Mouse (Mus musculus) CH12.LX (cell line): ENCODE measurements around the gene Cfap52. TPM values are rescaled to one million over a fixed set of nuclear protein-coding genes. Genes with fewer than 3 reads are reported as not detected.

Source experiments
- DNase-seq: peaks from one replicate; pipeline ENCODE4 v3.0.0-alpha.2; 2013; ENCODE audit errors: extremely low read depth
- H3K27ac ChIP-seq: 2 replicates; pipeline ENCODE4 v1.5.1; 2012; ENCODE audit warnings: low read depth, mild to moderate bottlenecking, control low read depth, moderate library complexity; ENCODE audit not compliant: insufficient read depth
- H3K27me3 ChIP-seq: replicated peaks from 2 replicates; pipeline ENCODE3; 2012; ENCODE audit warnings: inconsistent platforms
- H3K36me3 ChIP-seq, 2 experiments: replicated peaks in 1 of 2; 2 replicates each; pipeline versions ENCODE3 to v1.6.1; 2012; ENCODE audit warnings: inconsistent platforms in 1 of 2, low read length in 1 of 2, mild to moderate bottlenecking in 1 of 2, mixed read lengths in 1 of 2, moderate library complexity in 1 of 2; ENCODE audit not compliant: control insufficient read depth in 1 of 2, insufficient read depth in 1 of 2
- H3K4me1 ChIP-seq, 2 experiments: 2 replicates each; pipeline ENCODE4 v1.6.1; 2012; ENCODE audit warnings: inconsistent platforms in 1 of 2, moderate library complexity in 1 of 2; ENCODE audit not compliant: insufficient read depth in 2 of 2, control insufficient read depth in 1 of 2
- H3K4me2 ChIP-seq: 2 replicates; pipeline ENCODE4 v1.6.1; 2012; ENCODE audit warnings: low read depth, mild to moderate bottlenecking, control low read depth; ENCODE audit not compliant: poor library complexity, insufficient read depth, severe bottlenecking
- H3K4me3 ChIP-seq, 3 experiments: fragments of 150-350 bp in 1 of 3; sonication (generic) in 1 of 3; replicated peaks in 1 of 3; 2 replicates each; pipeline versions ENCODE3 to v1.5.1; 2011 to 2012; ENCODE audit warnings: low read depth in 2 of 3, low read length in 2 of 3, mild to moderate bottlenecking in 2 of 3, moderate library complexity in 2 of 3, control low read depth in 1 of 3, improper control_type of control experiment in 1 of 3, inconsistent platforms in 1 of 3, mixed read lengths in 1 of 3; ENCODE audit not compliant: poor library complexity in 1 of 3
- H3K79me2 ChIP-seq: replicated peaks from 2 replicates; pipeline ENCODE4 v1.6.1; 2012; ENCODE audit warnings: mild to moderate bottlenecking, moderate library complexity; ENCODE audit not compliant: control insufficient read depth, poor library complexity, insufficient read depth, severe bottlenecking; ENCODE audit errors: extremely low read depth
- H3K9ac ChIP-seq: 2 replicates; pipeline ENCODE4 v1.6.1; 2012; ENCODE audit warnings: low read depth, mild to moderate bottlenecking, control low read depth, moderate library complexity; ENCODE audit not compliant: insufficient read depth
- H3K9me3 ChIP-seq: replicated peaks from 2 replicates; pipeline ENCODE3; 2012; ENCODE audit warnings: low read length, inconsistent platforms, mixed read lengths
- BHLHE40 ChIP-seq: IDR thresholded peaks from 2 replicates; pipeline ENCODE4 v1.6.1; 2011; ENCODE audit warnings: mild to moderate bottlenecking, low read depth, low read length, improper control_type of control experiment
- CHD1 ChIP-seq: IDR thresholded peaks from 2 replicates; pipeline ENCODE4 v1.6.1; 2012; ENCODE audit warnings: low read depth, low read length, improper control_type of control experiment, inconsistent platforms
- CHD2 ChIP-seq: IDR thresholded peaks from 2 replicates; pipeline ENCODE4 v1.6.1; 2011; ENCODE audit warnings: low read length, improper control_type of control experiment
- CTCF ChIP-seq, 2 experiments: IDR thresholded peaks in 1 of 2; conservative IDR thresholded peaks in 1 of 2; 2 replicates each; pipeline ENCODE4 v1.5.1; 2011 to 2012; ENCODE audit warnings: low read depth in 2 of 2, low read length in 2 of 2, improper control_type of control experiment in 1 of 2, inconsistent platforms in 1 of 2, mild to moderate bottlenecking in 1 of 2, moderate library complexity in 1 of 2
- ELF1 ChIP-seq: IDR thresholded peaks from 2 replicates; pipeline ENCODE4 v1.6.1; 2014; ENCODE audit warnings: low read depth, mild to moderate bottlenecking, inconsistent platforms, low read length, improper control_type of control experiment
- ETS1 ChIP-seq: conservative IDR thresholded peaks from 2 replicates; pipeline ENCODE4 v1.6.1; 2012; ENCODE audit warnings: low read depth, mild to moderate bottlenecking, inconsistent platforms, low read length, improper control_type of control experiment, moderate library complexity
- GABPA ChIP-seq: IDR thresholded peaks from 2 replicates; pipeline ENCODE4 v1.6.1; 2012; ENCODE audit warnings: low read depth, low read length, improper control_type of control experiment, inconsistent platforms; ENCODE audit not compliant: insufficient replicate concordance
- HCFC1 ChIP-seq: IDR thresholded peaks from 2 replicates; pipeline ENCODE4 v1.6.1; 2012; ENCODE audit warnings: low read depth, mild to moderate bottlenecking, inconsistent platforms, low read length, improper control_type of control experiment
- JUN ChIP-seq: IDR thresholded peaks from 2 replicates; pipeline ENCODE4 v1.6.1; 2011; ENCODE audit warnings: low read depth, mild to moderate bottlenecking, low read length, improper control_type of control experiment, moderate library complexity; ENCODE audit not compliant: insufficient read depth
- JUND ChIP-seq: conservative IDR thresholded peaks from 2 replicates; pipeline ENCODE4 v1.6.1; 2011; ENCODE audit warnings: low read depth, low read length, improper control_type of control experiment
- MYC ChIP-seq: IDR thresholded peaks from 2 replicates; pipeline ENCODE4 v1.6.1; 2011; ENCODE audit warnings: low read depth, mild to moderate bottlenecking, improper control_type of control experiment, low read length
- NELFE ChIP-seq: IDR thresholded peaks from 2 replicates; pipeline ENCODE4 v1.6.1; 2011; ENCODE audit warnings: low read depth, low read length, improper control_type of control experiment
- PAX5 ChIP-seq: IDR thresholded peaks from 2 replicates; pipeline ENCODE4 v1.6.1; 2012; ENCODE audit warnings: low read length, inconsistent platforms, mixed read lengths
- POLR2A ChIP-seq: IDR thresholded peaks from 2 replicates; pipeline ENCODE4 v1.6.1; 2011; ENCODE audit warnings: low read depth, mild to moderate bottlenecking, improper control_type of control experiment, low read length
- POLR2AphosphoS2 ChIP-seq: IDR thresholded peaks from 2 replicates; pipeline ENCODE4 v1.6.1; 2011; ENCODE audit warnings: low read depth, low read length, improper control_type of control experiment
- RAD21 ChIP-seq: IDR thresholded peaks from 2 replicates; pipeline ENCODE4 v1.6.1; 2011; ENCODE audit warnings: low read depth, mild to moderate bottlenecking, low read length, improper control_type of control experiment, moderate library complexity
- TBP ChIP-seq: conservative IDR thresholded peaks from 2 replicates; pipeline ENCODE4 v1.6.1; 2011; ENCODE audit warnings: low read depth, low read length, improper control_type of control experiment
- TCF12 ChIP-seq: IDR thresholded peaks from 2 replicates; pipeline ENCODE4 v1.6.1; 2014; ENCODE audit warnings: low read depth, mild to moderate bottlenecking, inconsistent platforms, low read length, improper control_type of control experiment
- UBTF ChIP-seq: IDR thresholded peaks from 2 replicates; pipeline ENCODE4 v1.6.1; 2012; ENCODE audit warnings: low read depth, mild to moderate bottlenecking, inconsistent platforms, low read length, improper control_type of control experiment, moderate library complexity
- USF1 ChIP-seq: IDR thresholded peaks from 2 replicates; pipeline ENCODE4 v1.6.1; 2014; ENCODE audit warnings: low read depth, mild to moderate bottlenecking, inconsistent platforms, low read length, improper control_type of control experiment
- USF2 ChIP-seq: conservative IDR thresholded peaks from 2 replicates; pipeline ENCODE4 v1.6.1; 2011; ENCODE audit warnings: low read depth, low read length, improper control_type of control experiment
- ZKSCAN1 ChIP-seq: IDR thresholded peaks from 2 replicates; pipeline ENCODE4 v1.6.1; 2012; ENCODE audit warnings: low read depth, inconsistent platforms, low read length, improper control_type of control experiment, borderline replicate concordance
- ZMIZ1 ChIP-seq: IDR thresholded peaks from 2 replicates; pipeline ENCODE4 v1.6.1; 2012; ENCODE audit warnings: low read depth, mild to moderate bottlenecking, inconsistent platforms, low read length, improper control_type of control experiment
- ZNF384 ChIP-seq: IDR thresholded peaks from 2 replicates; pipeline ENCODE4 v1.6.1; 2012; ENCODE audit warnings: low read depth, low read length, improper control_type of control experiment, inconsistent platforms
- dilution Hi-C: fragments of 300-500 bp; cut with MboI; formaldehyde crosslinking; loops from 2 replicates; pipeline ENCODE4 v1.14.3; 2020; ENCODE audit warnings: low sequenced_read_pairs; ENCODE audit not compliant: extremely low pct_unique_long_range_greater_than_20kb, extremely low pct_ligation_motif_present
- in situ Hi-C: fragments of 300-500 bp; cut with MboI; formaldehyde crosslinking; loops from 3 replicates; pipeline ENCODE4 v1.14.3; 2019; ENCODE audit warnings: low sequenced_read_pairs, low pct_ligation_motif_present, low pct_unique_long_range_greater_than_20kb, mixed read lengths
- polyA plus RNA-seq: library from polyadenylated mRNA; unstranded; fragments of >175 nt; gene quantifications from 2 replicates; pipeline ENCODE4 v1.2.1, GENCODE M21; 2012; ENCODE audit warnings: low read depth; ENCODE audit not compliant: insufficient read length
- total RNA-seq, 2 experiments: library from RNA; depleted of rRNA; stranded (reverse); fragments of 300-350 nt in 1 of 2; fragments of >200 nt in 1 of 2; gene quantifications; 2 replicates each; pipeline ENCODE4 v1.2.3; 2012 to 2014

Cfap52 gene
- total and polyA plus RNA-seq, 3 experiments = 0.20 TPM; not detected in 2

DNA sequence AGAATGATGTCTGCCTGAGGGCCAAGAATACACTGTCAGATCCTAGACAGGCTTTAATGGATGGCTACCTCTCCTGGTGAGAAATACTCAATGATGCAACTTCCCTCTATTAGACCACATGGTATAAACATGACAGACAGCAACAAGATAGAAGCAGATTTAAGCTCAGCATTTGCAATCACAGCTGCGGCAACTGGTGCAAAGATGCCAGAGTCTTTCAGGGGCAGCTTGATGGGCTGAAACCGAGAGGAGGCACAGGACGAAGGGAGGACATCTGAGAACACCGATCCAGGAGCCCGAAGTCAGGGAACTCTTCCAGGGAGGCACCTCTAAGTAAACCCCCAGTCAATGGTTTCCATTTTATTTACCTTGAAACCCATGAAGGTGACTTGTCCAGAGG, 11.8 kb downstream of the Cfap52 start:
- Histone ChIP-seq H3K4me1 (no peaks in the 10 kb centered on the region; a peak in 1 of 4 replicates), H3K9ac (no peak overlapping the region), H3K4me3 (no peak overlapping the region), H3K36me3 (no peaks in the 10 kb centered on the region), H3K4me2 (no peak overlapping the region), H3K27ac (no peak overlapping the region), H3K9me3 (peaks cover 3% of the 10 kb centered on the region), H3K79me2 (no peaks in the 10 kb centered on the region), H3K27me3 (peaks cover 7% of the 10 kb centered on the region)
- in situ Hi-C loops = no loop called here
- dilution Hi-C loops = no loop called here
- no peak for DNase-seq
- TF ChIP-seq ZKSCAN1 = no peak
- TF ChIP-seq JUND = no peak
- TF ChIP-seq TCF12 = no peak
- TF ChIP-seq JUN = no peak
- no peak for TF ChIP-seq RAD21
- no peak for TF ChIP-seq NELFE
- TF ChIP-seq HCFC1 = no peak
- TF ChIP-seq CHD1 = no peak
- no peak for TF ChIP-seq ETS1
- TF ChIP-seq ELF1 = no peak
- no peak for TF ChIP-seq CHD2
- TF ChIP-seq USF2 = no peak
- TF ChIP-seq USF1 = no peak
- TF ChIP-seq UBTF = no peak
- TF ChIP-seq POLR2AphosphoS2 = no peak

DNA sequence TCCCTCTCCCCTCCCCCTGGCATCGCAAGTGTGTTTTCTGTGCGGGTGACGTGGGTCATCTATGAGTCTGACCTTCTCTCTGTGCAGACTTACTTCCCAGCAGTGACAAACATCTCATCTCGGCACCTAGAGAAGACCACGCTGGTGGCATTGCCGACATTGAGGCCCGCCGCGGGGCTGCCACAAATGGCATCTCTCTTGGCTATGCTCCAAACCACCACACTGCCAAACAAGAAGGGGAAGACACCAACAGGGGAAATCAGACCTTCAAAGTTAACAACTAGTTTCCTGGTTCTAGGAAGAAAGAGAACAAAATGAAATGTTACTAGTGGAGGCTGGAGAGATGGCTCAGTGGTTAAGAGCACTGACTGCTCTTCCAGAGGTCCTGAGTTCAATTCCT, 16.0 kb downstream of the Cfap52 start:
- no peaks in the 10 kb centered on the region for H3K36me3 ChIP-seq
- no peak overlapping the region for H3K4me2 ChIP-seq
- H3K9ac ChIP-seq = no peak overlapping the region
- H3K4me1 ChIP-seq = no peaks in the 10 kb centered on the region; a peak in 1 of 4 replicates
- no peaks in the 10 kb centered on the region for H3K79me2 ChIP-seq
- H3K9me3 ChIP-seq = peaks cover 3% of the 10 kb centered on the region
- no peak overlapping the region for H3K27ac ChIP-seq
- no peak for DNase-seq
- in situ Hi-C loops = no loop called here
- no peak overlapping the region for H3K4me3 ChIP-seq
- dilution Hi-C loops = no loop called here
- peaks cover 9% of the 10 kb centered on the region for H3K27me3 ChIP-seq
- TF ChIP-seq HCFC1 (no peak), ZNF384 (no peak), USF2 (no peak), CTCF (conservative IDR thresholded peaks at IDR 0.05 in 1 of 2, IDR thresholded peaks at IDR 0.05 in 1 of 2; ENCODE audit: low read depth in 2 of 2, low read length in 2 of 2) (no peak), POLR2A (no peak), ZMIZ1 (no peak), PAX5 (no peak), POLR2AphosphoS2 (no peak), BHLHE40 (no peak), UBTF (no peak), TBP (no peak), JUND (no peak), GABPA (no peak), MYC (no peak), CHD2 (no peak)
